Mouse (Mus musculus) monocyte, adult 5-6 weeks (primary cell): ENCODE measurements around the gene Eya4. TPM values are rescaled to one million over a fixed set of nuclear protein-coding genes. Genes with fewer than 3 reads are reported as not detected.

Source experiments
- ATAC-seq: fragments of 153-309, 156-312 bp; replicated peaks from 2 replicates; pipeline ENCODE4 v1.8.0; 2017; ENCODE audit warnings: mild to moderate bottlenecking; ENCODE audit not compliant: low TSS enrichment, insufficient number of reproducible peaks, severe bottlenecking, poor library complexity, low FRiP score
- total RNA-seq: library from RNA; stranded (forward); fragments of 200-1000, 200-491, 200-594 nt; gene quantifications from 3 replicates; pipeline ENCODE4 v1.2.3, GENCODE M21; 2017

The Eya4 gene
- total RNA-seq, 1 experiment from 2014 or later, result not detected

DNA sequence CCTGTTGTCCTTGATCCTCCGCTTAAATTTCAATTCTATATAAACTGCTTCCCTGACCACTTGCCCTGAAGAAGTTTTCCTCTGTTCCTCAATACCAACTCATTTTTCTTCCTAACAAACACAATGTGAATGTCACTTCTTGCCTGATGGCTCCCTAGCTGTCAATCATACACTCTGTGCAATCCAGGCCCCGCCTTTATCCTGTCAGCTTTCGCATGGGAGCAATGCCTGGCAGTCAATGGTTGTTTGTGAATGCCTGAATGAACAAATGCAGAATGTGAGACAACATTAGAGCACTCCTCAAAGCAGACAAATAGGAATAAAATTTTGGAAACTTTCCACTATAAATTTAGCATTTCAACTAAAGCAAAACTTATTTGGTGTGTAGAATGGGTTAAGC lies 104.1 kb downstream of the Eya4 start:
- ATAC-seq, result no peak

DNA sequence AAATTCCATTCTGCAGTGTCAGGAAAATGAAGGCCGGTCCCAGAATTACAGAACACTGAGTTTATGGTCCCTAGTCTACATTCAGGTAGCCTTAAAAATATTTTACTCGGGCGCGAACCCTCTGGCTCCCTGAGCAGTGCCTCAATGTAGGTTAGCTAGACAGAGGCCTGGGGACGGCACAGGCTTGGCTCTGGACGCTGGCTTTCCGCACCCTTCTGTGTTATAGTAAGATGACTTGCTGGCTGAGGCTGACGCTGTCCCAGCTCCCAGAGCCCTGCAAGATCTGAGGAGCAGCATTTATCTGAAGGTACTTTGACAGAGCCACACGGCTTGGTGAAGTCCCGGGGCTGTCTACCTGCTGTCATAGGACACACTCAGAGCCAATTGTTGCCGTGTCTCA lies 113.7 kb downstream of the Eya4 start:
- ATAC-seq, result no peak

DNA sequence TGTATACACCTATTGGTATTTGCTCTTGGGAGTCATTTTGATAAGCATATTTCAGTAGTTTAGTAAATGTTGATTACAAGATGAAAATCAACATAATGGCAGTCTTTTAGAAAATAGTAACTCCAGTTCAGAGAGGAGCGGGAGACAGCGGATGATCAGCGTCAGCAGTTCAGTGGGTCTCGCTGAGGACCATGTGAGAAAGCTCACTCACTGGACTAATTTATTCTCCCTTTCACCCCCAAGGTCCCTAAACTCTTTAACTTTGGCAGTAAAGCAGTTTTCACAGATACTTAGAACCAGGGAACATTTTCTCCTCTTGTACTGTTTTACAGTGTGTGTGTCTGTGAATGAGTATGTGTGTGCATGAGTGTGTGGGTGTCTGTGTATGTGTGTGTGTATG lies 115.2 kb downstream of the Eya4 start:
- ATAC-seq, result no peak

DNA sequence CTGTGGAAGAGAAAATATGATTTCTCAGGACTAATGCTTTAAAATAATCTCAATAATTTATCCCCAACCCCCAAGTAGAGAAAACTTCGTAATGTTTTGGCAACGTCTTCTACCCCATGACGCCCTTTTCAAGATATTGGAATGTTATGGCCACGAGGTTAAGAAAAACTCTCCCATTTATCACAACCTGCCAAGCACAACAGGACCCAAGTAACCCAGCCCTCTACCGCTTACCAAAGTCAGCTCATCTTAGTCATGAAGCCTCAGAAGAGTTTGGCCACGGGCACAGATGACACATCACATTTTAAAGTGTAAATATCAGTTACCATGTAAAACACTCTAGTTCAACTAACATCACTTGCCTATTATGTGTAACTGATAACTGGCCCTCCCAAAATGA lies 117.2 kb downstream of the Eya4 start:
- ATAC-seq, result no peak

DNA sequence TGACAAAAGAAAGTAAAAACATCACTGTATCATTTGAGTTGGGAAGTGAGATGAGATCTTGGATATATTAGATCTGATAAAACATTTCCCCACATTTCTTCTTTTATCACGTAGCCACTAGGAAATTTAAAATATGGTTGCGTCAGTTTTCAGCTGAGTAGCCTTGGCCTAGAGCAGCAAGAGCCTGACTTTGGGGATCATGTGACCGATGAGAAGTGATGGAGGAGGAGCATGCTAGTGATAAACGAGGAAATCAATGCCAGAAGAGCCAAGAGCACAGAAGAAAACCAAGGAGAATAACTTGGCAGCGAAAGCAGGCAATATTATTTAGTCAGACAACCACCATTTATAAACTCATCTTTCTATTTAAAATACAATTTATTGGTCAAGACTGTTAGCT lies 119.7 kb downstream of the Eya4 start:
- ATAC-seq, result no peak

DNA sequence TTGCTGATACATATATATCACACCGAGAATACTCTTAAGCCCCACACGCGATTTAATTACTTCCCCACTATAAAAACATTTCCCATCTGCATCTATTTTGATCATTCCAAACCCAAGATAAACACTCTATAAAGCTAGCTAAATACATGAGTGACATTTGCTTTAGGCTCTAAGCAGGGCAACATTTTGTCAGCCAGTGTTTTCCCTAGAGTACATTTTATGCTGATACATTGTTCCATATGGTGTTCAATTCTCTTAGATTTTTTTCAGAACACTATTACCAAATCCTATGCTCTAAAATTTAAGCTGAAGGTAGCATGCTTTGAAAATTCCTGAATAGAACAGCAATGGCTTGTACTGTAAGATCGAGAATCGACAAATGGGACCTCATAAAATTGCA lies 127.2 kb downstream of the Eya4 start:
- no peak for ATAC-seq

DNA sequence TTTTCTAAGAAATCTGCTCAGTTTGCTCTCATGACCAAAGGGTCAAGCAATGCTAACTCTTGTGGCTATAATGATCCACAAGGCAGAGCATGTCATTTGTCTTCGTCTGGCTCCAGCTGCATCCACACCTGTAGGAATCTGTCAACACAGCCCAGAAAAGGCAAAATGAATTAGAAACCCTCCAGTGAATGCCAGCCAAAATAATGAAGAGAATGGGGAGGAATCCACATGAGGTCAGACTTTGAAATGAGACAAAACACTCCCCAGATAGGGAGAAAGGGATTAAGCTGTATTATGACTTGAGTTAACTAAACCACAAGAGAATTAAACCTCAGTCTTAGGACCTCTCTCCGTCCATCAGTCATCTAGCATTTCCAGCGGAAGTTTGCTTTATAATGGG lies 130.2 kb downstream of the Eya4 start:
- ATAC-seq, result no peak

DNA sequence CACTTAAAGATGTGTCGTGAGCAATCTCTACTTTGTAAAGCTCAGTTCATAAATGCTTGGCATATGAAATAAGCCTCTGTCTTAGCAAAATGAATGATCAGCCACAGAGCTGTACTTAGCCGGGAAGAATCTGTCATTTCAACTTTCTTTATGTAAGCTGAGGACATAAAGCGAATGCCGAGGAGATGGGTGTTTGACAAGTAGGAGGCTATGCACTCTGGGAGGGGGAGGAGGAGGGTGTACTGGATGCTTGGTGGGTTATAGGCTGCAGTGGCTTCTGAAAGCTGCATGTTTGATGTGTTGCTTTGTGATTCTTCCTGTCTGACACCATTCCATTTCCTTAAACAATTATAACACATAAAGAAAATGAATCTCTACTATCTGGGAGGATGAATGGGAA lies 133.8 kb downstream of the Eya4 start:
- no peak for ATAC-seq

DNA sequence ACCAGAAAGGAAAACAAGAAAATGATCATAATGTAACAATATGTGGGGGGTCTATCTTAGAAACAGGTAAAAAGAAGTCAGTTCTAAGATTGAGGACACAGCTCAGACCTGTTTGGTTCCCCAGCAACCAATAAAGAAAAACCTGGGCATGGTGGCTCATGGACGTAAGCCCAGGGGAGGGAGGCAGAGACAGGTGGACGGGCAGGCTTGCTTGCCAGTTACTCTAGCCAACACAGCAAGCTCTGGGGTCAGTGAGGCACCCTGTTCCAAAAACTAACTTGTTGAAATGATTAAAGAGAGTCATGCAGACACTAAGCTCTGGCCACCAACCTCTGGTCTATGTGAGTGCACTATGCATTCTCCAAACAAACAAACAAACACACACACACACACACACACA lies 139.2 kb downstream of the Eya4 start:
- no peak for ATAC-seq

DNA sequence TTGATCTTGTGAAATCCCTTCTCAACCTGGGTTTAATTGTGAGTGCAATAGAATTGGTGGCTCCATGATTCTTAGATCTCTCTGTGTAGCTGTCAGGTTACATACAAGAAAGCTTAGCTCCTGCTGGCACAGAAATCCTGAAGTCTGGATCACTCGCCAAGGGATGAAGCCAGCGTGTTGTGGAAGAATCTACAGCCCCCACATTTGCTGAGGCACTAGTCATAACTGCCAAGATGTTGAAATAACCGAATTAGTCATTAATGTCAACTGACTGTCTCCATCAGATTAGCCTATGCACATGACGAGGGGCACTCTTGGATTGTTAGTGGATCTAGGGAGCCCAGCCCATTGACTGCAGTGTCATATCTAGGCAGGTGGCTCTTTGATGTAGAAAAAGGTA lies 146.7 kb downstream of the Eya4 start:
- ATAC-seq, result no peak

DNA sequence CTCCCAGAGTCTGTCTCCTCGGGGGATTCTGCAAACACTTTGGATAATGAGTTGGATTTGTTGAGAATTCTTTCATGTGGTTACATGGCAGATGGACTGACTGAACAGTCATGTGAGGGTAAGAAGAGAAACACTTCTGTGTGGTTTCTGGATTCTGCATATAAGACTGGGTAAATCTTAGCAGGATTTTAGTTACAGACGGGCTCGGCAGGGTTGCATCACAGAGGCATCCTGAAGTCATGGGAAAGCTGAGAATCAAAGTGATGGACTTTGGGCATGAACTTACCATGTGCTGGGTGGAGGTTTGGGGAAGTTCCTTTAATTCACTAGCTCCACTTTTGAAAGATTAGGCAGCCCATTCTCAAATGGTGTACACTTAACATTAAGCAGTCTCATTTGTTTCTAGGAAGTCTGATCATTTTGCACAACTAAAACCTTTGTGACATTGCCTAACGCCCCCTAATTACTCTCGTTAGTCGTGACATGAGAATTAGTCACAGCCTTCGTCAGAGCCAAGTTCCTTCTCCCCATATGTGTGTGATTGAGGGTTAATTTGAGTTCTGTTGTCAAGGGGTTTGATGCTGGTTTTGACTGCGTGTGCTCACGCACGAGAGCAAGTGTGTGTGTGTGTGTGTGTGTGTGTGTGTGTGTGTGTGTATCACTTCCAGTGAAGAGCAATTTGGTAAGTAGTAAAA lies 147.3 kb downstream of the Eya4 start:
- ATAC-seq, result no peak

DNA sequence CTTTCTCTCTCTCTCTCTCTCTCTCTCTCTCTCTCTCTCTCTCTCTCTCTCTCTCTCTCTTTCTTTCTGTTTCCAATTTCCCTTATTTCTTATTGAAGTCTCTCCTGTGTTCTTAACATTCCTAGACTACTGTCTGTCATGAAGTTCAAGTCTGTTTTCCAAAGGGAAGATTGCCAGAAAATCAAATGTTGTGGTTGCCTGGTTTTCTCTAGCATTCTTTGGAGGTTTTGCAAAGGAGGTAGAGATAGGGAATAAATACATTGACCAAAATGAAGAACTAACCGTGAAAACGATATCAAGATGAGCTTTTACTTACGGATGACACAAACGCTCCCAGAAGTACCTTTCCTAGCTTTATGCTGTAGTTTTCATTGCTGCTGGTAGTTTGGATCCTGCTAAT lies 148.0 kb downstream of the Eya4 start:
- ATAC-seq, result no peak

DNA sequence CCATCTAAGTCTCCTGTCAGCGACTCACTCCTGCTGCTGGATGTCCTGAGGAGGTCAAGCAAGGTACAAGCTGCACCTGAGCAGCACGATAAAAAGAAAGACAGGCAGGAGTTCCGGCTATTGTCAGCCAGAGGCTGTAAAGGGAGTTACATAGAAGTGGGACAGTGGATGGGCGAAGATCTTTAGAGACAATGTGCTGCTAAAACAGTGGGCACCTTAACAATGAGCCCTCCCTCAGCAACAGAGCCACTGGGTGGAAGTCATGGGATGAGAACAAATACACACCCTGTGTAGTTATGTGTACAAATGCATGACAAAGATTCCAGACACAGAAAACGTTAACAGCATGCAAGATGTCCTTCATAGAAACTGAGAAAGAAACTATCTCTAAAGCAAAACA lies 152.3 kb downstream of the Eya4 start:
- no peak for ATAC-seq

DNA sequence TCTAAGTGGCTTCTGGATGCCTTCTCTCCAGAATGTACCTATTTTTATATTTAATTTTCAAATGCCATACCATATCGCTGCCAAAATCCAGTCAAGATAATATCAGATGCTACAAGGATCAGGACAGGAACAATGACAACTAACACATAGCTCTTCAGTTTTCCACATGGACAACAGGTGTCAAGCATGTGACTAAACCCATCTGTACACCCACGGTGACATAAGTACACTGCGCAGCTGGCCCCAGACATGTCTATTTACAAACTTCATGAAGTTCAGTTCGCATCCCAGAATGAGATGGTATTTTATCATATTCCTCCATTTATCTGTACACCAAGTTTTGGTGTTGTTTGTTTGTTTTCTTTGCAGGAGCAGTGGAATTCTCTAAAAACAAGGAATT lies 154.2 kb downstream of the Eya4 start:
- ATAC-seq, result no peak

DNA sequence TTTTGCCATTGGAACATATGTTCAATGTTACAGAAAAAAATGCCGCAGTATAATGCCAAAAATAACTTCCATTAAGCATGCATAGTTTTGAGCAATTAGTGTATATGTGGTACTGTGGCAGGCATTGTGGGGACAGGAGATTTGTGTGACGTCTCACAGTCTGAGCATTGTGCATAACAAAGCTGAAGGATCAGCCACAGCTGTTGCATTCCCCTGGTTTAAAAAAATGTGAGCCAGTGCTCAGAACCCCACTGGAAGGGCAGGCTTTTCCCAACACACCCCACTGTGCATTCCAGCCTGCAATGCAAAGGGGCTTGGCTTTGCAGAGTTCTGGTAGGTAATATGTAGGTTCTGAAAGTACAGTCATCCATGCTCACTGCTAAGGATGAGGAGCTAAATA lies 155.2 kb downstream of the Eya4 start:
- ATAC-seq, result no peak

DNA sequence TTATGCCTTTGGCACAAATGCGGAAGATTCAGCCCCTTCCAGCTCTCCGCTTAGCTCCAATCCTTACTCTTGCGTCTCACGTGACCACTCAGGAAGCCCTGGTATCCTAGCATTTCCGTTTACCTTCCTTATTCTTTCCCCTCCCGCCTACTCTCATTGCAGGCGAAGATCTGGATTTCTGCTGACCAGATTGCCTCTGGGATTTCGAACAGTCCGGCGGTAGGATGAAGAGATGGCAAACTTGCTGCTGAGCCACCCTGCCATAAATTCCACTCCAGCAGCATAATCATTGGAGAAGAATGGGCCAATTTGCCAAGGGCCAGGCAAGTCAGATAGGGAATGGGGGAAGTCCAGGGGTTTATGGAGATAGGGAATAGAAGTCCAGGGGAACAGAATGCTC lies 160.8 kb downstream of the Eya4 start:
- ATAC-seq, result no peak

DNA sequence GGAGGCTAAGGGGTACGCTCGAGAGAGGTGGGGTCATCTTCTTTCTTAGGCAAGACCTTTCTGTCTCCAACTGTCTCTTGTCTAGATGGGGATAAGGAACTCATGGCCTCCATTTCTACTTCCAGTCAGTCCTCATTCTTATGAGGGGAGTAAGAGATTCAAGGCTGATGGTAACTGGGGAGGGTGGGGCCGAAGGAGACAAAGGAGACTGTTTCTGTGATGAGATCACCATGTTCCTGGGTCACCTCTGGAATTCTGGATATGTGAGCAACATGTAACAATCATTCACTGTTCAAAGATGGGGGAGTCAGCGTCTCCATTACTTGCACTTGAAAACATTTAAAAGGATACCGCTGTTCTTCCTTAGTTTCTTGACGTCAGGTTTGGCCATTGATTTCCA lies 165.2 kb downstream of the Eya4 start:
- no peak for ATAC-seq

DNA sequence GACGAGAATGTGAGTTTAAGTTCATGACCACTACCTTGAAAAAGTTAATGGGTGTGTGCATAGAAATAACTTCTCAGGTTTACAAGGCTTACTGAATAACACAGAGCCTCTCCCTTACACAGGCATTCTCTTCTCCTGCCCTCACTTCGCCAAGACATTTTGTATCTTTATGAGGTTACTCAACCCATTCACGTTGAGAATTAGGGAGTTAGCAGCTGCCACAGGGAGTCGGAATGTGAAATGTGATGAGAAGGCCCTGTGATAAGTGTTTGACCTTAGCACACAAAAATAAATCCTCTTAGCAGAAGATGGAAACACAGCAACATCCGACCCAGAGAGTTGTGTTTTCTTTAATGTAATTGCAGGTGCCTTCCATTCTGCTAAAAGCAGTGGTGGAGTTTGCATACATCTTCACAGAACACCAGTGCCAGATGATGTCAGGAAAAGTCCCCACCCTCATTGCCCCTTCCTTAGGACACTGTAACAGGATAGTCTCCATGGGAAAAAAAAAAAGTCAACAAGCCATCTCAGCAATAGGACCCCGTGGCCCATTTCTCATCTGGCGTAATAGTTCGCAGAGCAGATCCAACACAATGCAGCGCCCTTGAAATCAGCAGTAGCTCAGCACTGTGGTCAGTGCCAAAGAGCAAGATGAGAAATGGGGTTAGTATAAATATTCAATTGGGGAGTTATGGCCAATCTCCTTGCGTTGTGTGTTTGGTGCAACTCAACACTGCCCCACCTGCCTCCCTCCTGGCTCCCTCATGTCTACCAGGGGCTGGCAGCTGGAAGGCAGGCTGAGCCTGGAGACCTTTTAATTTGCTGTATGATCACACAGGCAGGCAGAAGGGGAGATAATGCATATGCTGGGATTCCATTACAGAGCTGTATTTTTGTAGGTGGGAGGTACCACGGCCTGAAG lies 168.8 kb downstream of the Eya4 start:
- ATAC-seq, result no peak

DNA sequence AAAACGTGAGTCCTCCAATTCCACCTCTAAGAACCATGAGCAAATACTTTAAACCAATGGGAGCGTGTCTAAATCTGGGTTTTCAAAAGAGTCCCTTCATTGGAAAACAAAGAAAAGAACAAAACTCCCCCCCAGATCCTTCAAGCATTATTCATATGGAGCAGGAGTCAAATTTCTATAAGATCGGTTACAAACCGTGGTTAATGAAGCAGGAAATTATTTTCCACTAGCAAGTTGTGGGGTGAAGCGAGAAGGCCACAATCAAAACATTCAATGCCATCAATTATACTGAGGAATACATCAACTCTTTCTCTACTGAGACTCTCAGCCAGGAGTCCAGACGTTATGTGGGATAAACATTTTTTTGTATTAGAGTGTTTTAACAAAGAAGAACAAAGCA lies 171.3 kb downstream of the Eya4 start:
- ATAC-seq, result no peak

DNA sequence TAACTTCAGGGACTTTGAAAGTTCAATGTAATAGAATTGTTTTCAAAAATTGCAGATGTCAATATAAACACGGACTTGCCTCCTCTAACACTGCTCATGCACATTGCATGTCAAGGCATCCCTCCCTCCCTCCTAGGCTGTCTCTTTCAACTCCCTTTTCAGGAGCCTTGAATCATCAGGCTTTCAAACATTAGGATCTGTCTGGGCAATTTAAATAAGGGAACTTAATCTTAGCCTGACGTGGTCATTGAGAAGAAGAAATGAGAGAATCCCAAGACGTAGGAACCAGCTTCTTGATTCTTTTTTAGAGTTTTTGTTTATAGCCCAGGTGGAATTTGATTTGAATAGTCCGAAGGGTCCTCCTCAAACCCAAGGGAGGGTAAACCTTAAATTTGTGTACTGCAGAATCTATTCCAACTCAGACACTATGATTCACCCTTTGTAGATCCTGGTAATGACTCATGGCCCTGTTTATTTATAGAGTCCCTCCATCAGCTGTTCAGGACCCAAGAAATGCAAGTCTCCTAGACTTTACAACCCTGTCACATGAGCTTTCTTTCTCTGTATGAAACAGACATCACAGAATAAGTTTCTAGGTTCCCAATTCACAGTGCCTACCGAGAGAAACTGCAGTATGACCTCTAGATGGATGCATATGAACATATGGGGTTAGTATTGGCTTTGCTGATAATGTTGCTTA lies 173.1 kb downstream of the Eya4 start:
- ATAC-seq, result no peak
